Mouse (Mus musculus) lung, adult 2 months (tissue): ENCODE measurements around the gene Celf1.

Experiments used
- CTCF ChIP-seq: fragments of 200-500 bp; IDR thresholded peaks from 2 replicates; pipeline ENCODE4 v1.5.1; 2011; ENCODE audit warnings: mild to moderate bottlenecking, low read length, control low read depth; ENCODE audit not compliant: insufficient read depth
- POLR2A ChIP-seq: fragments of 200-500 bp; IDR thresholded peaks from 2 replicates; pipeline ENCODE4 v1.6.1; 2011; ENCODE audit warnings: low read depth, mild to moderate bottlenecking, control low read depth, low read length, borderline replicate concordance; ENCODE audit errors: extremely low read depth

DNA sequence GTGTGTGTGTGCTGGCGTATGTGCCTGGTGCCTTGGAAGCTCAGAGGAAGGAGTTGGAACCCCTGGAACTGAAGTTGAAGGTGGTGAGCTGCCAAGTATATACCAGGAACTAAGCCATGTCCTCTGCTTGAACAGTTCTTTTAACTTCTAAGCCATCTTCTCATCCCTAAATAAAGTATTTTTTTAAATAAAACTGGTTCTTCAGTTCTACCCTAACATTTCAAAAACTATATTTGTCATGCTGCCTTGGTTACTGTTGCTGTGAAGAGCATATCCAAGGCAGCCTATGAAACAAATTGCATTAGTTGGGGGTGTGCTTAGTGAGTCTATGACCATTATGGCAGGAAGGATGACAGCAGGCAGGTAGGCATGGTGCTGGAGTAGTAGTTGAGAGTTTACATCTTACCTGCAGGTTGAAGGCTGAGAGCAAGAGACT is 84.9 kb downstream of the Celf1 start:
- TF ChIP-seq POLR2A (no peak), CTCF (no peak)
